9 mouse cellular contexts compared by ENCODE assay signal in genomic region chr1:40844616-40845015, GRCm38 (mm10). TPM values are rescaled to one million over a fixed set of nuclear protein-coding genes. Genes with fewer than 3 reads are reported as not detected.
A peak's percentile ranks its signal among the peaks of the same experiment; 100 is the strongest.
DNase-seq lines count a peak whose midpoint lies in the region; ATAC-seq and TF ChIP-seq lines count a peak whose summit lies in the region.
"Had no signal": no experiment of that assay in that cellular context is flagged by ENCODE, and none has a peak within 500 bp of the region (broad histone marks: within the 10 kb centered on the region; RNA-seq: fewer than 3 reads in every experiment).

No protein-coding gene starts in this region.

- TF ChIP-seq CTCF in hindbrain, postnatal 0 days (IDR thresholded peaks at IDR 0.05; ENCODE audit: low read depth), result peak; percentile 91
- TF ChIP-seq CTCF in left cerebral cortex, adult 2 months (IDR thresholded peaks at IDR 0.05), result peak; percentile 87

- no peak overlapping the region for H3K4me3 ChIP-seq in hindbrain, postnatal 0 days (ENCODE audit: low read length)
- no peak overlapping the region for H3K4me3 ChIP-seq in left cerebral cortex, adult 2 months

- H3K4me2 ChIP-seq in hindbrain, postnatal 0 days (ENCODE audit: low read depth, low read length), result no peak overlapping the region

- no peaks in the 10 kb centered on the region for H3K27me3 ChIP-seq in hindbrain, postnatal 0 days (ENCODE audit: insufficient read depth, low read length)

- no peak overlapping the region for H3K27ac ChIP-seq in hindbrain, postnatal 0 days
- H3K27ac ChIP-seq in left cerebral cortex, adult 2 months, result no peak overlapping the region

- H3K4me1 ChIP-seq in hindbrain, postnatal 0 days (ENCODE audit: insufficient read depth, low read length), result no peaks in the 10 kb centered on the region

- no peaks in the 10 kb centered on the region for H3K9me3 ChIP-seq in hindbrain, postnatal 0 days (ENCODE audit: low read length)

- peak; percentile 76 for ATAC-seq in hindbrain, postnatal 0 days
- no peak for ATAC-seq in monocyte, adult 5-6 weeks (replicated peaks; ENCODE audit: insufficient number of reproducible peaks, low FRiP score, low TSS enrichment, poor library complexity, severe bottlenecking)

- DNase-seq in spleen, postnatal 10 days (ENCODE audit: low spot score in 2 of 2), result peak; percentile 7 to 41
- DNase-seq in spleen, postnatal 36 days (ENCODE audit: low spot score in 2 of 2), result no peak
- peak; percentile 59 for DNase-seq in adrenal gland, postnatal 25 days
- peak; percentile 34 for DNase-seq in fibroblast of lung, adult 2 months (ENCODE audit: low read depth)
- DNase-seq in hindbrain, postnatal 0 days (ENCODE audit: low spot score), result peak; percentile 72
- DNase-seq in left cerebral cortex, adult 2 months (ENCODE audit: extremely low spot score in 1 of 2, low spot score in 2 of 2), result peak; percentile 49 to 61
- peak; percentile 28 for DNase-seq in naive thymus-derived CD4-positive, alpha-beta T cell, adult 2 months (ENCODE audit: low read depth)

- no peak overlapping the region for H3K9ac ChIP-seq in hindbrain, postnatal 0 days (replicated peaks; ENCODE audit: low read length)

- intact Hi-C loops in left cerebral cortex, adult 2 months (cut with DNase I), result loop anchor here (1.0 to 5.0 kb wide), 2 partner anchors 42 to 267 kb away; no protein-coding TSS in a partner anchor

- H3K36me3 ChIP-seq in hindbrain, postnatal 0 days (ENCODE audit: insufficient read depth, low read length), result no peaks in the 10 kb centered on the region

RNA-seq across cellular contexts. Expression of gene Tmem182, which starts 39.2 kb away (rescaled TPM):
- 0.76 and 1.4 TPM in 2 replicates for total RNA-seq in adrenal gland, postnatal 25 days (2021)
- total RNA-seq in hindbrain, postnatal 0 days (2014; rRNA removed), result 0.05 and 1.2 TPM in 2 replicates
- polyA plus RNA-seq in hindbrain, postnatal 0 days (2015; fragmentation: Nextera tagmentation; extraction: Ambion mirVana), result 0.29 and 0.31 TPM in 2 replicates
- total RNA-seq in left cerebral cortex, adult 2 months (2021), result under 1 TPM; 0.11 to 0.21 TPM
- total RNA-seq in monocyte, adult 5-6 weeks (2017), result not detected in 3 replicates
- total RNA-seq: hematopoietic stem cell, adult 5-6 weeks had no signal

RNA-seq across cellular contexts. Expression of gene Mfsd9, which starts 54.1 kb away (rescaled TPM):
- total RNA-seq in adrenal gland, postnatal 25 days (2021), result 2.9 and 5.3 TPM in 2 replicates
- total RNA-seq in hindbrain, postnatal 0 days (2014; rRNA removed), result 10.7 and 12.9 TPM in 2 replicates
- 4.9 and 5.5 TPM in 2 replicates for polyA plus RNA-seq in hindbrain, postnatal 0 days (2015; fragmentation: Nextera tagmentation; extraction: Ambion mirVana)
- total RNA-seq in left cerebral cortex, adult 2 months (2021), result 1 to 10 TPM; 4.0 to 4.5 TPM
- 0.75 to 3.6 TPM (median 0.76 TPM) in 3 replicates for total RNA-seq in monocyte, adult 5-6 weeks (2017)

Comparison
In these comparisons a context has a peak if more than half of its experiments do, and no peak if none do; other contexts are left out.
1. DNase-seq: peak in spleen, postnatal 10 days (2 of 2), adrenal gland, postnatal 25 days (single experiment), fibroblast of lung, adult 2 months (single experiment), hindbrain, postnatal 0 days (single experiment), left cerebral cortex, adult 2 months (2 of 2) and naive thymus-derived CD4-positive, alpha-beta T cell, adult 2 months (single experiment); none in spleen, postnatal 36 days (0 of 2).